Mouse (Mus musculus) embryo, embryonic 10 days (tissue): ENCODE measurements around the gene Retreg2.

ENCODE experiments used
- DNase-seq: peaks from one replicate; pipeline ENCODE4 v3.0.0-alpha.2; 2015; ENCODE audit warnings: low spot score

Retreg2 gene

DNA sequence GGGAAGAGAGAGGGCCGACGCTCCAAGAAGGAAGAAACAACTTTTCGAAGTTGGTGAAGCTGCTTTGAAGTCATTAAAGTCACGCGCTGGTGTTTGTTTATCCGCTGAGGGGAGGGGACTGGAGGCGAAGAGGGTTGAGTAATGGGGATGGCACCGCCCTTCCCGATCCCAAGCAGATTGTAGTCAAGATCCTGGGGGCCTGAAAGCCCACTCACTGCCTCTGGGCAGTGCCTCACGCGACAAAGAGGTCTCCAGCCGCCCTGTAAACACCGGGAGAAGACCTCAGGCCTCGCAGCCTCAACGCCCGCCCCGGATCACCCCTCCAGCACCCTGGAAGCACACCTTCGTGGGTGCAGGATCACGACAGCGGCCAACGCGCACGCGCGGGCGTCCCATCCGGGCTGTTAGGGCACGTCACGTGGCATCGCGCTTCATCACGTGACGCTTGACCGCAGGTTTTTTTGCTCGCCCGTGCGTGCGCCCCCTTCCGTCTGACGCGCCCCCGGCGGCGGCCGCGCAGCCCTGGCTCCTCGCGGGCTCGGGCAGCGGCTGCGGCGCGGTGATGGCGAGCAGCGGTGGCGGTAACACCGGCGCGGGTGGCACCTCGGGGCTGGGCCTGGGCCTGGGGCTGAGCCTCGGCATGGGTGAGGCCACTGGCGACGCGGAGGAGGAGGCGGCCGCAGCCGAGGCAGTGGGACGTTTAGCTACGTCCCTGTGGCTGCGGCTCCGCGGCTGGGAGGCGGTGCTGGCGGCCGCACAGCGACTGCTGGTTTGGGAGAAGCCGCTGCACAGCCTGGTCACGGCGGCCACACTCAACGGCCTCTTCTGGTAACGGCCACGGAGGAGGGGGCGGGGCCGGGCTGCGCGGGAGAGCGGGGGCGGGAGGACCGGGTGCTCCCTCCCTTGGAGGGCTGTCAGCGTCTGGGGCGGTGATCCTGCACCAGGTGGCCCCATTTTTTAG is at the start of gene Retreg2, which contains the start of gene Cnppd1:
TSS of gene Retreg2 (plus strand) at position 478 of the 961 bp plus-strand sequence.
TSS of gene Cnppd1 (minus strand) at position 411 of the 961 bp plus-strand sequence.
- peak; percentile 99 for DNase-seq

- DNase-seq = no peak
Measured at GRCm38 (mm10) chr1:75122211-75122610, 20.4 kb upstream of the Retreg2 start.

DNA sequence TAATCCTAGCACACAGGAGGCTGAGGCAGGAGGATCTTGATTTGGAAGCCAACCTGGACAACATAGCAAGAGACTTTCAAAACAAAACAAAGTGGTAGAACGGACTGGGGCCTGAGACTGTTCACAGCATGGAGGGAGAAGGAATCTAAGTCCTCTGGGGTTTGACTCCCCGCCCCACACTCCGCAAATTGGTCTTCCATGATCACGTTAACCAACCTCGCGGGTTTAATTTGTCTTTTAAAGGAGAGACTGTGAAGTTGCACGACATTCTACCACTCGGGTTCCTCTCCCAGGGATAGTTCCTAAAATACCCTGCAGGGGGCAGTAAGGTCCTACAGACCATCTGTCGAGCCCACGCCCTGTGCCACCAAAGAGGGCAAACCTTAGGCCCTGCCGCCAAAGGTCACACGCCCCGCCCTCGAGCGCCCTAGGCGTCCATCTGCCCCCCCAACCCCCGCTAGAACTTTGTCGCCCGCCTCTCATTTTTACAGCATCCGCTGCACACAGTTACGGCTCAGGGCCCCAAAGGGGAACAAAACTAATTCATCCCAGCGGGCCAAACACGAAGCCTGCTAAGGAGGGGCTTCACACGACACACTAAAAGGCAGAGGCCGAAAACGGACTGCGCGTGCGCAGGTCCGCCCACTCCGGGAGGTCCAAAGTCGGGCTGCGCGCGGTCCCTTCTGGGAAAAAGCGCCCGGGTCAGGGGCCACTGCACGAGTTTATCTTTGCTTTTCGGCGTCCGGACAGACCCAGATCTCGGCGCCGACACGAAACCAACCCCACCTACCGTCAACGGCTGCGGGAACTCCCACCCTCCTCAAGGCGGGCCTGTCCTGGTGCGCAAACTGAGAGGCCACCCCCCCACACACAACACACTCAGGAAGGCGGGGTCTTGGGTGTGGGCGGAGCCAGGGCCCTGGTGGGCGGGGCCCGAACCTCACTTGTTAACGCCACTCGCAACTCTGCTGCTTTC is 17.9 kb upstream of the Retreg2 start, which contains the start of gene Nhej1:
TSS of gene Nhej1 (minus strand) at position 855 of the 976 bp plus-strand sequence.
- DNase-seq = peak; percentile 95

DNA sequence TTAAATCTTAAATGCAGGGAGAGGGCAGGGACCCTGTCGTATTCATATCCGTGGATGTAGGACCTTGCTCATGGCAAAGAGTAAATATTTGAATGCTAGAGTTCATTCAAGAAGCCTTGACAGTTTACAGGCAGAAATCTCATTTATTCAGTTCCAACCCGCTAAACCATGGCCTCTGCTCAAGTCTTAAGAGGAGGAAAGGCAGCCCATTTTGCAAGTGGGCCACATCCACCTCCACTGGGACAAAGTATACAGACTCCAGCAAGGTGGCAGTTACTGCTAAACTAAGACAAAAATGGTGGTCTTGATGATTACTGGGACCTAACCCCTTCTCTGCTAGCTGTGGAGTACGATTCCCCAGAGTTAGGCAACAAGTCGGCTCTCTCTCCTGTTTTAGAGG is 17.2 kb upstream of the Retreg2 start:
- no peak for DNase-seq

DNA sequence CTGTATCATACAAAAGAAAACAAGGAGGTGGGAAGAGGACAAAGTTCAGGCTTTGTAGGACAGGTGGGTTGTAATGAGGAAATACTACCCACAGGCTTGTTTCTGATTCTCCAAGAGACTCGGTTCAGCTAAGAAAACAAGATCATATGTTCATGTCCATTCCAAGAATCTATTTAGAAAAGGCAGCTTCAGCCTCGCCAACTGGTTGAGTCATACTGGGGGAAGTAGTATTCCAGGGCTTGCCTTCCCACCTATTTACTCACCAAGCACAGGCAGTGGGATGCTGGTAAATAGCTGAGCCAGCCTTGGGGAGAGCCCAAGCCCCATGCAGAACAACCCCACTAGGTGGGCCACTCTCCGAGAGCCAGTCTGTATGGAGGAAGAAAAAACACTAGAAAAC is 13.9 kb upstream of the Retreg2 start:
- no peak for DNase-seq

DNA sequence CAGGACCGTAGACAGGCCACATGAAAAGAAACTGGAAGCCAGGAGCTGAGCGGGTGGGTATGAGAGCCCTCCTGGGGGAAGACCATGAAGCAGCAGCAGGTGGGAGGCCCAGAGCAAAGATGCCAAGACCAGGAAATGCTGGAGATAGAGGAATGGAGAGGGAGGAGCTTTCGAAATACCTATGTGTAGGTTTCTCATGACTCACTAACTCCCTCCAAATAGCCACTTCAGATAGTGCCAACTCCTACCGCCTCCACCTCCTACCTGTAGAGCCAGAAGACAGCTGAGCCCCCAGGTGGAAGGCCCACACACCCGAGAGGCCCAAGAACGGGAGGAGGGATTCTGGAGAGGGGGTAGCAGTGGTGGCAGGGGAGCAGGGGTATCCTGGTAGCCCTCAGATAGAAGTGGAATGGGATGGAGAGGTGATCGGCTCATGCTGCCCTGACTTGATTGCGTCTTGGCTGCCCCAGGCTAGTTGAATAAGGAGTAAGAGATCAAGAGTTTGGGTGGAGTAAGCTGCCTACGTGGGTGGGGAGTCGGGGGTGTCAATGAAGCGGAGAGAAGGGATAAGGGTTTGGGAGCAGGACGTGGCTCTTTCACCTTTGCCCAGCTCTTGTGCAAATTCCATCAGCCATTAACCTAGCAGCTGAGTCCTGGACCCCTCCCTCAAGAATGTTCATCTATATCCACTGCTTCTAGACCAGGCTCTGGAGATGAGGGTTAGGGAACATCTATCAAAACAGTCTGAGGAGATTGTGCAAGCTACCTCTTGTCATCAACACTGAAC is 9.0 kb upstream of the Retreg2 start, which contains the start of gene Slc23a3:
TSS of gene Slc23a3 (minus strand) at position 470 of the 787 bp plus-strand sequence.
- no peak for DNase-seq

- DNase-seq = no peak
Measured at GRCm38 (mm10) chr1:75136293-75136692, 6.3 kb upstream of the Retreg2 start.

DNA sequence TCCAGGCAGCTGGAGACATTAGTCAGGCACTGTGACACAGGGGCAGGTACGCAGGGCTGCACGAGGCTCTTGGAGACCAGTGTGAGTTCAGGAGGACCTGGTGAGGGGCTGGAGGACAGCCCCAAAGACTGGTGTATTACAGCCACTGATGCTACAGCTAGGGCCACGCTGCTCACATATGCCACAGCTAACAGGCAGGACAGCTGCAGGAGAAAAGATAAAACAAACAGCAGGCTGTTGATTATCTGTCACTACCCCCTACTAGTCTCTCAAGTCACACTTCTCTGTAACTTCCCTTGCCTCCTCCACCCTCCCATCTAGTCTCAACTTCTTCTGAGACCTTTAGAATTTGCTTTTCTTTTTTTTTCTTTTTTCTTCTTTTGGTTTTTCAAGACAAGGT is 5.8 kb upstream of the Retreg2 start:
- no peak for DNase-seq

GRCm38 (mm10) chr1:75138448-75138847 is 4.1 kb upstream of the Retreg2 start:
- no peak for DNase-seq

DNA sequence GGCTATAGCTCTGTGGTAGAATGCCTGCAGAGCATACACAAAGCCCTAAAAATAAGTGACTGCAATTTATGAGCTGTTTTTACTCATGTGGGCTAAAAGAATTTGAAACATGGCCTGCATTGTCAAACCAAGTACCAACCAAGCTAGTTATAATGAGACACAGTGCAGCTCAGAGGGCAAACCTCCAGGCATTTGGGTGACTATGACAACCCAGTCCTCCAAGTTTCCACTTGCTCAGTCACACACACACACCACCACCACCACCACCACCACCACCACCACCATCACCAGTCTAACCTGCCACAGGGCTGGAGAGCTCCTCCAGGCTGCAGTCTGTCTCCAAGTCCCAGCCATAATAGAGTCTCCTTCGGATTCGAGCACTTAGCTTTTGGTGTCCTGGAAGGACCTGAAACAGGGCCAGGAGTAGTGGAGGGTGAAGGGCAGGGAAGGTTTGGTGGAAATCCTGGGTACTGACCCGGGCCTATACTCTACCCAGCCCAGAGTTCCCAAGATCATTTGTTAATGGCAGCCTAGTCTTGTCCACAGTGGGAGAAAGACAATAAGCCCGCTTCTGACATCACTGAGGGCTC is 1.9 kb upstream of the Retreg2 start:
- DNase-seq = no peak

- peak; percentile 64 for DNase-seq
Measured at GRCm38 (mm10) chr1:75141486-75142190, 940 bp upstream of the Retreg2 start.

DNA sequence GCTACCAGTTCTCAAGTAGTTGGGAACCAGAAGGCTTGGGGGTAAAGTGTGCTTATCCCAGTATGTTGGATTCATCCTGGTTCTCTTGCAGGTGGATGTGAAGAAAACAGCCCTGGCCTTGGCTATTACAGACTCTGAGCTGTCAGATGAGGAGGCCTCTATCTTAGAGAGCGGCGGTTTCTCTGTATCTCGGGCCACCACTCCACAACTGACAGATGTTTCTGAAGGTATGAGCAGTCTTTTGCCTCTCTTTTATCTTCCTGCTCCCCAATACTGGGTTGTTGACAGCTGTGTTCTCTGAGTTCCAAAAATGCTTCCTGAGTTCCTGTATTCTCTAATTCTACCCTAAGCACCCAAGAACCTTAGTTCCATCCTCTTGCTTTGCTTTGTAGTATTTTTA is 3.0 kb downstream of the Retreg2 start:
- no peak for DNase-seq

DNA sequence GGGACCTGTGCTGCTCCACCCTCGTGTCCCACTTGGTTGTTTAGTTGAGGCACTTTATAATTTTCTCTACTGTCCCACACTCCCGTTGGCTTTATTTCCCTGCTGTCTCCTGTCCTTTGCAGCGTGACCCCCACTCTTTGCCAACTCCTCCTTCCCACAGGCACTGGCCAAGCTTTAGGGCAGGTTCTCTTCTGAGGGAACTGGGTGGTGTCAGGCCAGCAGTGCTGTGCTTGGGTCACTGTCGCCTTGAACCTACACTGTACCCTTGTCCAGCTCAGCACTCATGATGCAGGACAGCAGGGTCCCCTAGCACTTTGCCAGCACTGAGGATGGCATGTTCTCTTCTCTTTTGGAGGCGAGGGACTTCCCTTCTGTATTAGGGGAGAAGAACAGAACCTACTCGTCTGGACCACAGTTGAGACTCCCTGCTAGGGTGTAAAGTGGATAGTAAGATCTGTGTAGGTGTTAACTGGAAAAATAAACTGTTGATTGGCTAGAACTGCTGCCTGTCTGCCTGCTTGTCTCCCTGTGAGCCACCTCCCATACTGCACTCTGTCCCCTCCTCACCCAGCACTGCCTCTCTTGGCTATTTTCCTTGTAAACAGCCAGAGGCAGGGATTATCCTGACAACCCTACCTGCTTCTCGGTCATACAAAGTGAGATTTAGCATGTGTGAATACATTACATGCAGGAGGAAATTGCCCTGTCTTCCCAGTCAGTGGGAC is 5.0 kb downstream of the Retreg2 start:
- DNase-seq = no peak

DNA sequence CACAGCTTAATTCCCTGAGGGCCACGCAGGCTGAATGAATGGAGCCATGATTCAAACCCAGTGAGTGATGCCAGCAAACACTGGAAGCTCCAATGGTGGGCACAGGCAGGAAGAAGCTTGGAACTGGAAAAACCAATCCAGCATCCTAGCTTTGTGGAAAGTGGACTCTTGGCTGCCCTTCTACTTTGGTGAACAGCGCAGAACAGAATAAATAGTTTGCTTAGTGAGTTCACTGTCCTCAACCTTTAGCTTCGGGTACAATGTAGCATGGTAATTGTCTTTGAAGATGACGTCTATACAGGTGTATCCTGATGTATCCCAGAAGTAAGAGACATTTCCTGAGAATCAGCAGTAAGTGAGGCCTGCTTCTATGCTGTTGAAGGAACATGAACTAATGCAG is 6.1 kb downstream of the Retreg2 start:
- DNase-seq = no peak

- DNase-seq = no peak
Measured at GRCm38 (mm10) chr1:75155837-75156236, 13.3 kb downstream of the Retreg2 start.

DNA sequence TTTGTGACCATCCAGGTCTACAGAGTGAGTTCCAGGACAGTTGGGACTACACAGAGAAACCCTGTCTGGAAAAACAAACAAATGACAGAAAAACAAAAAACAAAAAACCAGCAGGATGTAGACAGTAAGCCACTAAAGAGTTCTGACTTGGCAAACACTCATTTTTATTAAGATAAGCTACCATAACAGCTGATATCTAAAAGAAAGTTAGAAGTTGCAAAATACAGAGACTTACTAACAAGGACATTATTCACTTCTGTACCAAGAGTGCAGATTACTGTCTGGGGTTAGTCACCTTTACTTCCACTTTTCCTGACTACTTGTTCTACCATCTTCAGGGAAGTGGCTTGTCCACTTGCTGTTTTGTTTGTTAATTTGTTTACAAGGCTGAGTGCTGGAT is 16.4 kb downstream of the Retreg2 start:
- DNase-seq = no peak

- DNase-seq = no peak
Measured at GRCm38 (mm10) chr1:75159540-75160255, 17.1 kb downstream of the Retreg2 start.

- DNase-seq = no peak
Measured at GRCm38 (mm10) chr1:75160256-75160617, 17.7 kb downstream of the Retreg2 start.

DNA sequence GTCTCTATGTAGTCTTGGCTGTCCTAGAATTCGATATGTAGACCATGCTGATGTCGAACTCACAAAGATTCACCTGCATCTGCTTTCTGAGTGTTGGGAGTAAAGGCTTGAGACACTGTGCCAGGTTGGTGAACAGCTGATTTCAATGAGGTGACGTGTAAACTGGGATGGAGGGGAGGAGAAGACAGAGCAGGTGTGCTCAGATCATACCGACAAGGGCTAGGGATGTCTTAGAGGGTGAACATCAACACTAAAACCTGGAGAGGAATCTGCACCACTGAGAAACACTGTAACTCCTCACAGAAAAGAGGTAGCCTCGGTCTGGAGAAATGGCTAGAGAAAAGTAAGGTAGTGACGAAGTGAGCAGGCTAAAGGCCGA is 25.5 kb downstream of the Retreg2 start:
- DNase-seq = no peak
